Comparison of ENCODE assay signal across 8 mouse cellular contexts in genomic region chr16:23521092-23521491, GRCm38 (mm10). TPM values are rescaled to one million over a fixed set of nuclear protein-coding genes. Genes with fewer than 3 reads are reported as not detected.
DNase-seq lines count a peak whose midpoint lies in the region; ATAC-seq and TF ChIP-seq lines count a peak whose summit lies in the region.

No protein-coding gene starts in this region.

- H3K27me3 ChIP-seq in lung, embryonic 15.5 days: no peaks in the 10 kb centered on the region
- no peaks in the 10 kb centered on the region for H3K27me3 ChIP-seq in limb, embryonic 14.5 days (ENCODE audit: control insufficient read depth, insufficient read depth, low read length)
- H3K27me3 ChIP-seq in neural tube, embryonic 14.5 days (ENCODE audit: control insufficient read depth, insufficient read depth, low read length): no peaks in the 10 kb centered on the region

- 34% methylated on average over 5 of the region's 5 CpGs for WGBS in lung, embryonic 15.5 days
- 44% methylated on average over 5 of the region's 5 CpGs for WGBS in lung, adult 2 months
- 9% methylated on average over 5 of the region's 5 CpGs for WGBS in limb, embryonic 14.5 days
- 7% methylated on average over 5 of the region's 5 CpGs for WGBS in neural tube, embryonic 14.5 days

- H3K9me3 ChIP-seq in lung, embryonic 15.5 days: no peaks in the 10 kb centered on the region
- no peaks in the 10 kb centered on the region for H3K9me3 ChIP-seq in limb, embryonic 14.5 days (ENCODE audit: control insufficient read depth, low read length)
- no peaks in the 10 kb centered on the region for H3K9me3 ChIP-seq in neural tube, embryonic 14.5 days (ENCODE audit: control insufficient read depth, low read length)

- peak; percentile 82 for DNase-seq in heart, adult 11 months
- no peak for DNase-seq in heart, postnatal 4 days
- no peak for DNase-seq in lung, adult 2 months
- no peak for DNase-seq in limb, embryonic 14.5 days (ENCODE audit: low spot score)
- DNase-seq in B cell, adult 2 months: no peak
- DNase-seq in spleen, postnatal 36 days (ENCODE audit: low spot score in 2 of 2): no peak

- H3K9ac ChIP-seq in lung, embryonic 15.5 days: no peak overlapping the region
- H3K9ac ChIP-seq in limb, embryonic 14.5 days (ENCODE audit: low read depth, low read length, severe bottlenecking): no peak overlapping the region
- H3K9ac ChIP-seq in neural tube, embryonic 14.5 days (replicated peaks; ENCODE audit: low read depth, low read length): peak overlapping the region; percentile 69

- no peak for TF ChIP-seq CTCF in lung, adult 2 months (IDR thresholded peaks at IDR 0.05; ENCODE audit: insufficient read depth, low read length)

- no peaks in the 10 kb centered on the region for H3K36me3 ChIP-seq in lung, embryonic 15.5 days
- H3K36me3 ChIP-seq in limb, embryonic 14.5 days (ENCODE audit: control insufficient read depth, insufficient read depth, low read length): no peaks in the 10 kb centered on the region
- H3K36me3 ChIP-seq in neural tube, embryonic 14.5 days (ENCODE audit: control insufficient read depth, insufficient read depth, low read length): no peaks in the 10 kb centered on the region

- TF ChIP-seq POLR2A in lung, adult 2 months (IDR thresholded peaks at IDR 0.05; ENCODE audit: borderline replicate concordance, extremely low read depth, low read depth, low read length): no peak
- TF ChIP-seq POLR2A in limb, embryonic 14.5 days (IDR thresholded peaks at IDR 0.05; ENCODE audit: borderline replicate concordance, extremely low read depth, insufficient read depth, insufficient read length): no peak

- H3K4me2 ChIP-seq in lung, embryonic 15.5 days: peak overlapping the region; percentile 60
- H3K4me2 ChIP-seq in limb, embryonic 14.5 days (replicated peaks; ENCODE audit: low read depth, low read length, severe bottlenecking): peak overlapping the region; percentile 54; the same call in 1 of the 2 replicates
- H3K4me2 ChIP-seq in neural tube, embryonic 14.5 days (ENCODE audit: low read depth, low read length): peak overlapping the region; percentile 64; the same call in 1 of the 2 replicates

- H3K4me3 ChIP-seq in lung, embryonic 15.5 days: no peak overlapping the region
- H3K4me3 ChIP-seq in lung, adult 2 months (replicated peaks; ENCODE audit: extremely low read depth, low read depth, low read length): no peak overlapping the region
- H3K4me3 ChIP-seq in limb, embryonic 14.5 days (replicated peaks; ENCODE audit: low read length): no peak overlapping the region
- H3K4me3 ChIP-seq in neural tube, embryonic 14.5 days (ENCODE audit: low read depth, low read length): 0 out of 2 replicates have a peak overlapping the region, but pooled peaks have one; percentile 42

- peaks cover 61% of the 10 kb centered on the region for H3K4me1 ChIP-seq in lung, embryonic 15.5 days
- peaks cover 4% of the 10 kb centered on the region for H3K4me1 ChIP-seq in lung, adult 2 months (ENCODE audit: control insufficient read depth, insufficient read depth, low read length)
- peaks cover 47% of the 10 kb centered on the region for H3K4me1 ChIP-seq in limb, embryonic 14.5 days (ENCODE audit: control insufficient read depth, insufficient read depth, low read length)
- H3K4me1 ChIP-seq in neural tube, embryonic 14.5 days (ENCODE audit: control insufficient read depth, insufficient read depth, low read length): peaks cover 28% of the 10 kb centered on the region

- H3K27ac ChIP-seq in lung, embryonic 15.5 days: no peak overlapping the region
- H3K27ac ChIP-seq in limb, embryonic 14.5 days (replicated peaks; ENCODE audit: low read depth, low read length): no peak overlapping the region; the same call in 1 of the 2 replicates
- peak overlapping the region; percentile 91 for H3K27ac ChIP-seq in neural tube, embryonic 14.5 days (ENCODE audit: low read depth, low read length)

- no peak for ATAC-seq in lung, embryonic 15.5 days (ENCODE audit: borderline replicate concordance, extremely low read depth, low FRiP score, low TSS enrichment)
- ATAC-seq in limb, embryonic 14.5 days (ENCODE audit: low FRiP score, low read depth): no peak
- peak; percentile 9; the same call in 1 of the 2 replicates for ATAC-seq in neural tube, embryonic 14.5 days (ENCODE audit: low read depth)

RNA-seq across cellular contexts. Expression of gene Masp1, which starts 0.5 kb away (rescaled TPM):
- total RNA-seq in heart, postnatal 4 days (2021): 10 to 100 TPM; 22.6 to 26.2 TPM
- polyA plus RNA-seq in lung, embryonic 15.5 days (2015; fragmentation: Nextera tagmentation; extraction: Ambion mirVana): 2.8 and 3.6 TPM in 2 replicates
- polyA plus RNA-seq in lung, adult 2 months (2012; rRNA removed): 1.6 and 2.2 TPM in 2 replicates
- 9.5 and 10.1 TPM in 2 replicates for polyA plus RNA-seq in limb, embryonic 14.5 days (2012; rRNA removed)
- polyA plus RNA-seq in limb, embryonic 14.5 days (2014; fragmentation: Nextera tagmentation; extraction: Ambion mirVana): 7.2 and 9.7 TPM in 2 replicates
- 31.5 and 35.6 TPM in 2 replicates for polyA plus RNA-seq in neural tube, embryonic 14.5 days (2014; fragmentation: Nextera tagmentation; extraction: Ambion mirVana)

RNA-seq across cellular contexts. Expression of gene Rtp4, which starts 1.0 kb away (rescaled TPM):
- 1 to 10 TPM; 1.8 to 2.1 TPM for total RNA-seq in heart, postnatal 4 days (2021)
- 10.1 and 10.4 TPM in 2 replicates for polyA plus RNA-seq in lung, embryonic 15.5 days (2015; fragmentation: Nextera tagmentation; extraction: Ambion mirVana)
- polyA plus RNA-seq in lung, adult 2 months (2012; rRNA removed): 11.5 and 21.3 TPM in 2 replicates
- polyA plus RNA-seq in limb, embryonic 14.5 days (2012; rRNA removed): 3.7 and 4.2 TPM in 2 replicates
- polyA plus RNA-seq in limb, embryonic 14.5 days (2014; fragmentation: Nextera tagmentation; extraction: Ambion mirVana): 4.3 and 5.7 TPM in 2 replicates
- polyA plus RNA-seq in neural tube, embryonic 14.5 days (2014; fragmentation: Nextera tagmentation; extraction: Ambion mirVana): 1.6 and 3.1 TPM in 2 replicates
